Mouse (Mus musculus) WW6 (cell line): Measurements from ENCODE around the gene Spryd3.
"Not testable (repeated sequence)": the region's sequence is repeated elsewhere in the genome, so short reads cannot be mapped to it uniquely, and the experiment has no call there.

Experiments
- DNase-seq: peaks from one replicate; pipeline ENCODE4 v3.0.0-alpha.2; 2013; ENCODE audit warnings: low read depth, low spot score

Gene Spryd3

DNA sequence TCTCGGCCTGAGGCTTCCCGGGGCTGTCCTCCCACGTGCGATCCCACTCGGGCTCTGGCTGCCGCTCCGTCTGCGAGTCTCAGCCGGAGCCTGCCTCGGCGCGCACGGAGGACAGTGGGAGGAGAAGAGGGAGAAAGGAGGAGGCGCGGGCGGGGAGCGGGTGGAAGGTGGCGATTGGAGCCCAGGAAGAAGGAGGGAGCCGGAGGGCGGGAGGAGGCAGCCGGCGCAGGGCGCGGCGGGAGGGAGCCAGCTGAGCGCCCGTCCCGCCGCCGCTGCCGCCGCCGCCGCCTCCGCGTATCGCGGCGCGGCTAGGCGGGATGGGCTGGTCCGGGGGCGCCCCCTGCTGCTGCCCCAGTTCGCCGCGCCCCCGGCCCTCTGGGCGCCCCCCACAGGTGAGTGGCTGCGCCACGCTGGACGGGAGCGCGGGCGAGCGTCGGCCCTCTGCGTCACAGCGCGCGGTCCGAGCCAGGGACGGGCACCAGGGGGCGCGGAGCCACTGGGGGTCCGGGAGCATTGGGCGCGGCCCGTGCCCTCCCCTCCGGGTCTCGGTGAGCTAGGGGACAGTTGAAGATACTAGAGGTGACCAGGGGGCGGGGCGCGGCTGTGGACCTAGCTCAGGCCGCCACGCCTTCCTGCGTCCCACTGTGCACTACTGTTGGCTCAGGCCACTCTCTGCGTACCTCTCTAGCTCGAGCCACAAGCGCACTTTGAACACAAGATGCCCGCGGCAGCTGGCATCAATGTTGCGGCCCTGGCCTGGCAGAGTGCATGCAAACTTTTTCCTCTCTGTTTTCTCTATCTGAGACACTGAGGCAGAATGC lies 35.7 kb downstream of the Spryd3 start, which contains the start of gene Tns2:
Gene Tns2, plus strand, starts transcription at position 253 of the 821 bp plus-strand sequence.
- no peak for DNase-seq

- DNase-seq: no peak
Observed at GRCm38 (mm10) chr15:102099771-102100160, 36.3 kb downstream of the Spryd3 start.

DNA sequence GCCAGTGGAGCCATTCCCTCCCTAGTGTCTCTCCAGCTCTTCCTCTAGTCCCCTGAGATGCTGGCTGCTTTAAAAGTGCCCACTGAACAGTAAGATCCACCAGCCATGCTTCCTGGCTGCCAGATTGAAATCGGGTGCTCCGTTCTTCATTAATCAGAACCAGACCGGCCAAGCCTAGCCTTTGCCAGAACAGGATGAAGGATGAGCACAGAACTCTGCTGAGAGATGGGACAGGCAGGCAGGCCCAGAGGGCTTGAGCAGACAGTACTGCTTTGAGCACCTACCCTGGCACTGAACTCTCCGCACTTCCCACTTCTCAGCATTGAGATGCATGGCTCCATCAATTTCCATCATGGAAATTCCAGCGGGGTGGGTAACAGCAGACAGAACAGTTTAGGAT lies 36.8 kb downstream of the Spryd3 start:
- DNase-seq: no peak

- DNase-seq: no peak
Observed at GRCm38 (mm10) chr15:102097991-102098555, 38.0 kb downstream of the Spryd3 start.

DNA sequence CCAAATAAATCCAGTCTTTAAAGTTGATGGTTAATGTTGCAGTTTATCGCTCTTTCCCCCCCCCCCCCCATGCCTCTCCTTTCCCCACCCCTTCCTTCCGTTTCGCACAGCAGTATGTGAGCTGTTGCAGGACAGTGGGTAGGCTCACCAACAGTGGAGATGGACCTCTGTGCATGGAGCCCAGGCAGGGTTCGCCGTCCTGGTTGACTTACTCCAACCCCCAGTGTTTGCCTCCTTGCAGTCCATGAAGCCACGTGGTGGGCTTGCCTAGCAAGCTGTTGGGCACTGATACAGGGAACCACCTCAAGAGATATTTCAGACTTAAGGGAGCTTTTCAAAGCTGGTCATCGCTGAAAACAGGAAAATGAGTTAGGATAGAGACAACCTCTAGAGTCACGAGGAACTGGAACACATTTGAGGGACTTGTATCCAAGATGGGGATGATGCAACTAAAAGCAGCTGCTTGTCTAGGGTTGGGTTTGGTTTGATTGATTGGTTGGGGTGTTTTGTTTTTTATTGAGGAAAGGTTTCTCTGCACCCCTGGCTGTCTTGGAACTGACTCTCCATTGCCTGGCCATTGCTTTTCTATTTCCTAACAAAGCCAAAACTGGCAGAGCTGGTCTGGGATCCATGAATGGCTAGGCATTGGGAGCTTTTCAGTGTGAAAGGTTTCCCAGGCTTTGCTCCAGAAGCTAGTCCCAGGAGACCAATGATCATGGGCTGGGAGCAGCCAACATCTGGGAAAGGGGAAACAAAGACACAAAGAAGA lies 38.7 kb downstream of the Spryd3 start:
- DNase-seq: no peak

- no peak for DNase-seq
Observed at GRCm38 (mm10) chr15:102094988-102095387, 41.0 kb downstream of the Spryd3 start.

DNA sequence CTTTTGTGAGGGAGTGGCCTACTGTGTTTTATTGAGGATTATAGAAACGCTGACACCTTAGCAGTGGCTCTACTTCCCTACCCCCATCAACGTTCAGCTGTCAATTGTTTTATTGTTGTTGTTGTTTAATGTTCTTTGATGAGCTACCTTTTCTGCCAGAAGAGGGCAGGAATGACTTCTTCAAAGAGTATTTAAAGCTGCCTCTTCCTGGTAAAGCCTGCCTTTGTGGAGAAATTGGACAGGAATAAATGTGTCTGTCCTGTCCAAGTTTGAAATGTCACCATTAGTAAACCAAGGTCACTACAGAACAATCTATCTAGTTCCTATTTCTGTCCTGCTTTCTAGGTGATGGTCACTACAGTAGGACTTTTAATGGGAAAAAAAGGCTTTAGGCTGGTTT lies 41.9 kb downstream of the Spryd3 start:
- DNase-seq: no peak

DNA sequence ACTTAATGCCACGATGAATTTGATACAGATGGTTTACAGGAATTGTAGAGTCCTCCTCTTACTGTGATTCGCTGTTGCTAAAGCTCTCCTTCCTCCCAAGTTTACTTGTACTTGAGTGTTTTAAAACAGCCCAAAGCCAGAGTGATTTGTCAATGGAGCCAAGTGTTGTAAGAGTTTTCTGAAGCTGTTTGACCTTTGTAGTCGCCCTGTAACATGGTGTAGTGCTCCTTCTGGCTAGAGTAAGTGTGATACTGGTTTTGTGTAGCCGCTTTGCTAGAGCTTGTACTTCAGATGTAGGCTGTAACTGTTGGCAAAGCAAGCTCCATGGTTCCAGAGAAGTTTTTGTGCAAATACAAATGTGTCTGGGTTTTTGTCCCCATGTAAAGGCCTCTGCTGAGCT lies 43.8 kb downstream of the Spryd3 start:
- DNase-seq: no peak

- DNase-seq: no peak
Observed at GRCm38 (mm10) chr15:102091688-102092087, 44.3 kb downstream of the Spryd3 start.

DNA sequence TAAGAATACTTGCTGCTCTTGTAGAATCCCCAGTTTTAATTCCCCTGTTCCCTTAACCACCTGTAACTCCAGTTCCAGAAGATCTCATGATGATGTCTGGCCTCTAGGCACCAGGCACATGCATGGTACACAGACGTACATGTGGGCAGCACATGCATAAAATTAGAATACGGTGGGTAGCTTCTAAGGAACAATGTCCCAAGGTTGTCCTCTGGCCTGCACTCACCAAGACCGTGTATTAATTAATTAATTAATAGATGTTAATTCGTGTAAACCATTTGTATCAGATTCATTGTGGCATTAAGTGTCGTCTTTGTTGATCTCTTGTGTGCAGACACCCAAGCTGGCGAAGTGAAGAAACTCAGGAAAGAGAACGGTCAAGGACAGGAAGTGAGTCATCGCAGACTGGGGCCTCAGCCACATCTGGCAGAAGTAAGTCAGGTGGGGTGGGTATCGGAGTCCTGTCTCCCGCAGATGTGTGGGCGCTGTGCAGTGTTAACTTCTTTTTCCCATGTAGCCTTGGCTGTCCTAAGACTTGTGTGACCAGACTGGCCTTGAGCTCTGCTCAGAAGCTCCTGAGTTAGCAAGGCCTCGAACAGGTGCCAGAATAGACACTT lies 44.9 kb downstream of the Spryd3 start:
- DNase-seq: no peak

DNA sequence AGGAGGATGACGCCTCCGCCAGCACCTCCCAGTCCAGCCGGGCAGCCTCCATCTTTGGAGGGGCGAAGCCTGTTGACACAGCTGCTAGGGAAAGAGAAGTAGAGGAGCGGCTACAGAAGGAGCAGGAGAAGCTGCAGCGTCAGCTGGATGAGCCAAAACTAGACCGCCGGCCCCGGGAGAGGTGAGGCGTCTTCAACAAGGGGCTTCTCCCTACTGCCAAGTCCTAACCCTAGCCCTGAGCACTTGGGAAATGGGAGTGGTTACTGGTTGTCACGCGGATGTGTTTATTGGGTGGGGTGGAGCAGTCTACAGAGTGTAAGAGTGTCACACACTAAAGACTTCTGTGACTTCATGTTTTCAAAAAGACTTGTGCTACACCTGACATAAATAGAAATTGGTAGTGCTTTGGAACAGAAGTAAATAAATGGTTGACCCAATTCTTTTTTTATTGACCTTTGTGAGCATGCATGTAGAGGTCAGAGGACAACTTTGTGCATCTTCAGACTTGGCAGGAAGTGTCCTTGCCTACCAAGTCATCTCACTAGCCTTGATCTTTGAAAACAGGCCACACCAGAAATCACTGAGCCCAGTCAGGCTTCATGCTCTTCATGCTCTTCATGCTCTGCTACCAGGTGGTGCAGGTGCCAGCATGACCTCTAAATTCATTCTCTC lies 46.0 kb downstream of the Spryd3 start:
- DNase-seq: no peak

GRCm38 (mm10) chr15:102083028-102083427 lies 53.0 kb downstream of the Spryd3 start:
- DNase-seq: no peak

DNA sequence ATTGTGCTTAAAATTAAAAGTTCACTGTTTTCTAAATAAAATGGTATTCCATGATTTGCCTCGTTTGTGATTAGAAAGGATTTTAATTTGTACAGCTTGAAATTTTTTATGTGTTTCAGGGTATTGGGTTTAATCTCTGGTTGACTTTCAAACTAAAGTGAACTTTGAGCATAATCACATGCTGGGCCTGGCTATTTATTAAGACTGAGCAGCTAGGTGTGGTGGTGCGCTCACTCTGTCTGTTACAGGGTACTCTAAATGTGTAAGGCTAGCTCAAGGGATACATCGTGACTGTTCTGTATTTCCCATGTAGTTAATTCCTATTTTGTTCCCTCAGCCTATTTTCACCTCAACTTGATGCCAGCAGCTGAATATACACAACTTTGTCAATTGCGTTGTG lies 53.9 kb downstream of the Spryd3 start:
- DNase-seq: no peak

DNA sequence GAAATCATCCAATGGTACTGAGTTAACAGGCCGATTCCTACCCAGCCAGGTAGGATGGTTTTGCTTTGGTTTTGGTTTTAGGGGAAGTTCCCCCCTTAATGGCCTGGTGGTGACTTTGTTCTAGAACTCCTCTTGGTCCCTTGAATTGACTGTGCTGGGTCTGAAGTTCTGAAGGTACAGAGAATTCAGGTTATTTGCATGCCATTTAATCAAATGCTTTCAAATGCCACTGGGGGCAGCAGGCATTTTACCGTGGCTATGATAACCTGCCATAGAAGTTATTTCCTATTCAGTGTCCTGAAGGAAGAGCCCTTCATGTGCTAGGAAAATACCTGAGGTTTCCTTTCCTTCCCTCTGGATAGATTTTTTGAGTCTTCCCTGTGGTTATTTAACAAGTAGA lies 55.6 kb downstream of the Spryd3 start:
- DNase-seq: no peak

DNA sequence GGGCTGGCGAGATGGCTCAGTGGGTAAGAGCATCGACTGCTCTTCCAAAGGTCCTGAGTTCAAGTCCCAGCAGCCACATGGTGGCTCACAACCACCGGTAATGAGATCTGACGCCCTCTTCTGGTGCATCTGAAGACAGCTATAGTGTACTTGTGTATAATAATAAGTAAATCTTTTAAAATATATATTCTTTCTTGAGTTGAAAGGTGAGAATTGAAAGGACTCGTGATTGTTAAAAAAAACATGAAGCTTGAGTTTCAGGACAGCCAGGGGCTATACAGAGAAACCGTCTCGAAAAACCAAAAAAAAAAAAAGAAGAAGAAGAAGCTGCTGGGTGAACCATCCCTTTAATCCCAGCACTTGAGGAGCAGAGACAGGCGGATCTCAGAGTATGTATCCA lies 56.1 kb downstream of the Spryd3 start:
- not testable (repeated sequence) for DNase-seq

- DNase-seq: no peak
Observed at GRCm38 (mm10) chr15:102079221-102079620, 56.8 kb downstream of the Spryd3 start.

GRCm38 (mm10) chr15:102077111-102077677 lies 58.8 kb downstream of the Spryd3 start:
- no peak for DNase-seq

- DNase-seq: no peak
Observed at GRCm38 (mm10) chr15:102074876-102075585, 61.0 kb downstream of the Spryd3 start.

DNA sequence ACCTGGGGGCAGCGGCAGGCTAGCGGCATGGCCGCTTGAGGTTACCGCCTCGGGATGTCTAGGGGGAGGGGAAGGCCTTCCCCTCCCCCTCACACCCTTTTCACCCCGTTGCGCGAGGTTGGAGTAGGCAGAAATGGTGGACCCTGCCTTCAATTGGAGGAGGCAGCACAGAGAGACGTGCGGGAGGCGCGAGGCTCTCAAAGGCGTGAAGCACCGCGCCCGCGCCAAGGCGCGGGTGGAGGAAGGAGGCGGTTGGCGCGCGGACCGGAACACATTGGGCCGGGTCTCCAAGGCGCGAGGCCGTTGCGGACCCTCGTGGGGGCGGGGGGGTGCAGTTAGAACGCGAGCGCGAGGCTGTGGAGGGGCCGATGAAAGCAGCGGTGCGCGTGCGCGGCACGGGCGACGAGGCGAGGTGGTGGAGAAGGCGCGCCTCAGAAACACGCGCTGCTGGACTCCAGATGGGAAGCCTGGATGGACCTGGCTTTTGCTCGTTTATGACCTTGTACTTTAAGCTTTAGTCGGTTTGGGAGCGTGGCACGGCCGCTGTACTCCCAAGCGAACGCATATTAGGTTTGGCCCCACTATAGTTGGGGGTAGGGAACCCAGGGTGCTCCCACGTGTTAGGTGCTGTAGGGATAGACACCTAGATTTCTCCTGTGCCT lies 61.8 kb downstream of the Spryd3 start:
- DNase-seq: no peak

- peak; percentile 98 for DNase-seq
Observed at GRCm38 (mm10) chr15:102073559-102074069, 62.4 kb downstream of the Spryd3 start, which contains the start of gene Eif4b. Eif4b (plus strand) TSS chr15:102073773.
